Mouse (Mus musculus) heart, postnatal 10 days (tissue): ENCODE measurements at regions not wholly inside any gene's neighbourhood (a gene's known extent, or its start where the extent isn't known, plus 50 kb on each side); places are given as distances from the start of the nearest gene placed in this dataset.

Experiments used
- DNase-seq, 2 experiments: peaks; one replicate each; pipeline ENCODE4 v3.0.0; 2021
- intact Hi-C: fragments of 180-260 bp; cut with DNase I; formaldehyde crosslinking; loops from one replicate; pipeline ENCODE4 v1.15.1; 2025

DNA sequence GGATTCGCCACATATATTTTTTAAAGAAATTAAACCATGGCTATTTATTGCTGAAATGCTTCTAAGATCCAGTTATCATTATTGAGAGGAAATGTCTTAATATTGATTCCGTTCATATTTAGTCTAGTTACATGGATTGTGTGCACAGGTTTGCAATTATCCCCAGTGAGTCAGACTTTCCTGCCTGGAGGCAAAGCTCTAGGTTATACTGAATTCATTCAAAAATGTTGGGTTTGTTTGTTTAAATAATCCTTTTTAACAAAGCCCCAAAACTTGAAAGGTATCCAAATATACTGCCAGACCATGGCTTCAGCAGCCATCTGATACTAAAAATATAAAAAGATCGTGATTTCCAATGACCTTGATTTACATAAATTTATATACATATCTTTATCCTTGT is 122.5 kb downstream of the 1700020N01Rik start:
- DNase-seq = no peak
- intact Hi-C loops = no loop called here

DNA sequence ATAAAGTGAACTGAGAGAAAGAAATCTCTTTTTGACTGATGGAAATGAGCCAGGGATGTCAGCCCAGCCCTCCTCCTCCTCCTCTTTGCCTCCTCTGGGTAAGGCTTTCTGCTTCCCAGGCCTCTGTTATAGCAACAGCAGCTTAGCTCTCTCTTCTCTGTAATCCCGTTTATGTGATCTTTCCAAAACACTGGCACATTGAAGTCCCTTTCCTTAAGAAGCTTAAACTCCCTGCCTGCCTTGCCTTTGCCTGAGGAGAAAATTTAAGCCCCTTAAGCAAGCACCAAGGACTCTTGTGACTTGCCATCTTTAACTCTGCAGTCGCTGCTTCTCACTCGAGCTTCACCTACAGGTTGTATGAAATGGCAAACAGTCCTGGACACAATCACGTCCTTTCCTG is 125.2 kb downstream of the 1700020N01Rik start:
- intact Hi-C loops = no loop called here
- DNase-seq = no peak

GRCm38 (mm10) chr10:21724351-21724750 is 131.4 kb downstream of the 1700020N01Rik start:
- DNase-seq = peak; percentile 33 to 34
- intact Hi-C loops = no loop called here

- no peak for DNase-seq
- intact Hi-C loops = no loop called here
These were observed 132.1 kb downstream of the 1700020N01Rik start for GRCm38 (mm10) chr10:21724999-21725398.

- DNase-seq = no peak
- intact Hi-C loops = no loop called here
These were observed 141.7 kb upstream of the Sgk1 start for GRCm38 (mm10) chr10:21740256-21740655.

DNA sequence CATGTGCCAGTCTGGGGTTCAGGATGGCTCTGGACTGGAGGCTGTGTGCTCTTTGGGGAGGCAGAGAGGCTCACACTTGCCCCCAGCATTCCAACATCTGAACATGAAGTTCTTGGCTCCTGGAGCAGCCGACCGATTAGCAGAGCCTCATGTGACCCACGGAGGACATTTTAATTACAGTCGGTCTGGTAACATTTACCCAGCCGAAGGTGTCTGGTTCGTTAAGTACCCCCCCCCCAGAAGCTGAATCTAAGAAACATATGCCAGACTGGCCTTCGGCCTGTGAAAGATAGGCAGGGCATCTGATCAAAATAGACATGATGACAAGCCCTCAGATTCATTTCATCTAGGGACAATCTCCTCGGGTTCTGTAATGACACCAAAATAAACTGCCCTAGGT is 140.4 kb upstream of the Sgk1 start:
- intact Hi-C loops = no loop called here
- peak; percentile 22 to 23 for DNase-seq

DNA sequence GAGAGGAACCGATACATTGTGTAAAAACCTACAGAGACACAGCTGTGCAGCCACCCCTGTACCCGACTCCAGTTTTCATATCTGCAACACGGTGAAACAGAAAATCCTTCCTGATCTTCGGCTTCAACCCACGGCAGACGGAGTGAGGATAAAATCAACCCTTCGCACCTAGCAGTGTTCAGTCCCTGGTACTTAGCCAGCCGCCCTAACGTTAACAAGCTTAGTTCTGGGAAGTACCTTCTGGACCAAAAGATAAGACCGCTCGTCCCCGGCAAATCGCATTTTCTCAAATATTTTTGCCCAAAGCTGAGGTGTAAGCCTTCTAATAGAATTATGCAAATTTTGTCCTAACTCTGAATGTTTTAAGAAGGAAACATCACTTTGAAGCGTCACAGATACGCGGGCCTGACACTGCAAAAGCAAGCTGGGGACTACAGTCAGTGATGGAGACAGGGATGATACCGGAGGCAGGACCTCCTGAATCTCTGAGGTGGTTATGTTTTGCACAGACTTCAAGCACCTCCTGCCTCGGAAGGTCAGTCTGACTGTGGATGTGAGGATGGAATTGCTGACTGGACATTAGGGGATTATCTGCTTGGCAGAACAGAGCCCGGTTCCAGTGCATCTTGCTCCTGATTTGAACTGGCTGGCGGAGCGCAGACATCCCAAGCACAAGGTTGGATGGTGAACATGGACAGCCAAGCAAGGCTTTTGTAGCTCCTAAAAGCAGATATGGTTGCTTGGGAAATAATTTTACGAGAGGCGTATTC is 139.8 kb upstream of the Sgk1 start:
- no peak for DNase-seq
- intact Hi-C loops = no loop called here

DNA sequence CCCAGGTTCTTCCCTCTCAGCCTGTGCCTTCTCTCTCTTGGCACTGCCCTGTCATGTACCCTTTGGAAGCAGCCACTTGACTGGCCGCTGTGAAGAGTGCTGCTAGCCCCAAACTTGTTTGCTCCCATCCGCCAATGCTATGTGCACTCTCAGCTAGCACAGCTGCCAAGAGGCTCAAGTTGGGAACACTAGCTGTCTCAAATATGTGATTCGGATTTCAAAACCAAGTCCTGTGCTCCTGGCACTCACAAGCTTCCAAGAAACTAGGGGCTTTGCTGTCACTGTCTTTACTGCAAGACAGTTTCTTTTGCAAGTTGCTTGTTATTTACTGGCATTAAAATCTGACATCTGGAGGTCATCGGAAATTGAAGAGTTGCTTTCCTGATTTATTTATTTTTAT is 138.6 kb upstream of the Sgk1 start:
- intact Hi-C loops = no loop called here
- no peak for DNase-seq

DNA sequence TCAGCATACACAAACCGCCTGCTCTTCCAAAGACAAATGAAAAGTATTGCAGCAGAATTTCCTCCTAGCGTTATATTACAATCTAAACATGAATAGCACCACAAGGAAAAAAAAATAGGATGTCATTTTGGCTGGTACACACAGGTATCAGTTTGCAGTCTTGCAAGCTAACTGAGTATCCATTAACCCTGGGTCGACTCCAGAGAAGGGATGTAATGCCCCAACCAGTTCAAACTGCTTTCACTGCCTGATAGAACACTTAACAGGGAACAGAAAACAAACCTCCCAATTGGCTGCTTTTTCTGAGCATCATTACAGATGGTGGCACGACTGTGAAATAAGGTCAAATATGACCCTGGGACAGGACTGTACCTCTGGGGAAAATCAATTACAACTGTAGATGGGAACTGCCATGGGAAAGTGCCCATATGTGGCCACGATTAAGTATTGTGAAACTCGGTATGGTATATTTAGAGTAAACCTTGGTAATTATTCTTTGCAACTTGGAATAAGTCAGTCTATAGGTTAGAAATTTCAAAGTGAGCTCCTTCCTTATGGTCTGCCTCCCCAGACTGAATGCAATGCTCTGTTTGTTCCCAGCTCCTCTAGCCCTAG is 137.5 kb upstream of the Sgk1 start:
- DNase-seq = no peak
- intact Hi-C loops = no loop called here

- intact Hi-C loops = no loop called here
- no peak for DNase-seq
These were observed 136.0 kb upstream of the Sgk1 start for GRCm38 (mm10) chr10:21745940-21746487.

DNA sequence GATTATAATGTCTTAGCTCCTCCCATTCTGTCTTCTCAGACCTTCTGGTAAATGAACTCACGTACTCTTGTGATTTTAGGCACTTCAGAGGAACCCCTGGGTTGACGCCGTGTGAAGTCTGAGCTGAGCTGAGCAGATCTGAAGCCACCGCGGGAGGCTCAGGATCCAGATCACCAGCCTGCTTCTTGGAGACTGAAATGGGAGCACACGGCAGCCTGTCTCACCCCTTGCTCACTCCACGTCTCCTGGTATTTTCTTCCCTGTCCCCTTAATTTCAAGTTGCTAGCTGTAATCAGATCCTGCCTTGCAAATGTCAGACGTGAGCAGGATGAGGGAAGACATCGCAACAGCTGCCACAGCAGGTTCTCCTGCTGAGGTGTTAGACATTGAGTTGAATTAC is 135.3 kb upstream of the Sgk1 start:
- intact Hi-C loops = no loop called here
- no peak for DNase-seq

- DNase-seq = no peak
- intact Hi-C loops = no loop called here
These were observed 130.7 kb upstream of the Sgk1 start for GRCm38 (mm10) chr10:21751326-21751725.

GRCm38 (mm10) chr10:21752392-21752791 is 129.6 kb upstream of the Sgk1 start:
- no peak for DNase-seq
- intact Hi-C loops = no loop called here

- no peak for DNase-seq
- intact Hi-C loops = no loop called here
These were observed 127.0 kb upstream of the Sgk1 start for GRCm38 (mm10) chr10:21754763-21755548.

DNA sequence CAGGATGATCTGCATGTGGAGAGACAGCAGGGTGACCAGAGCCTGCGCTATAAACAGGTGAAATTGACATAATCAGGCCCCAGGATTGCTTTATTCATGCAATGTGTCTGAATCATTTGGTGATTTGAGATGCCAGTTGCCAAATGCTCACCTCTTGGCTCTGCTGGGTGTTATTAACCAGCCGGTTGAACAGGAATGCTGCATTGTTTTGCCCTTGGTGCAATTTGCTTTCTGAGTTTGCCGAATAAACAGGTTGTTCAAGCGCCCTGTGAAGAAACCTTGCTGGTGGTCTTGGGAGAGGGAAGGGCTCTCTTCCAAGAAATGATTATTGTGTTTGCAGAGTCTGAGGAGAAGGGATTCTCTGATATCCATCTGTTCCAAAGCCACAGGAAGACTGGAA is 126.3 kb upstream of the Sgk1 start:
- intact Hi-C loops = no loop called here
- DNase-seq = no peak

DNA sequence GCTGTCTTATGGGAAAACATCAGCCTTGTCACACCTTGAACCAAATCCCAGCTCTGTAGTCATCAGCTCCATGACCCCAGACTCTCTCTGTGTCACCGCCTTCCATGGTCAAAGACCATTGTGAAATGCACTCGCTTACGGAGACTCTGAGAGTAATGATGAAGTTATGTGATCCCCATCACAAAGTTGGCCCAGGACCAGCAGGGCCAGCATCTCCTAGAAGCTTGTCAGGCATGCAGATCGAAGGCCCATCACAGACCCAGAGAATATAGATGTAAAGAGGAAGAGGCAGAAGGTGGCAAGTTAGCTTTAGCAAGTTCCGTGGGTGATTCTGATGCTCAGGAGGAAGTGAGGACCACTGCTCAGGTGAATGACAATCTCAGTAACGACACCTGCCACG is 125.2 kb upstream of the Sgk1 start:
- intact Hi-C loops = no loop called here

GRCm38 (mm10) chr10:21758122-21758521 is 123.9 kb upstream of the Sgk1 start:
- DNase-seq = no peak
- intact Hi-C loops = no loop called here

More for the DNA sequence above, 125.2 kb upstream of the Sgk1 start:
- DNase-seq = no peak

- intact Hi-C loops = no loop called here
- DNase-seq = no peak
These were observed 119.5 kb upstream of the Sgk1 start for GRCm38 (mm10) chr10:21762516-21762915.

DNA sequence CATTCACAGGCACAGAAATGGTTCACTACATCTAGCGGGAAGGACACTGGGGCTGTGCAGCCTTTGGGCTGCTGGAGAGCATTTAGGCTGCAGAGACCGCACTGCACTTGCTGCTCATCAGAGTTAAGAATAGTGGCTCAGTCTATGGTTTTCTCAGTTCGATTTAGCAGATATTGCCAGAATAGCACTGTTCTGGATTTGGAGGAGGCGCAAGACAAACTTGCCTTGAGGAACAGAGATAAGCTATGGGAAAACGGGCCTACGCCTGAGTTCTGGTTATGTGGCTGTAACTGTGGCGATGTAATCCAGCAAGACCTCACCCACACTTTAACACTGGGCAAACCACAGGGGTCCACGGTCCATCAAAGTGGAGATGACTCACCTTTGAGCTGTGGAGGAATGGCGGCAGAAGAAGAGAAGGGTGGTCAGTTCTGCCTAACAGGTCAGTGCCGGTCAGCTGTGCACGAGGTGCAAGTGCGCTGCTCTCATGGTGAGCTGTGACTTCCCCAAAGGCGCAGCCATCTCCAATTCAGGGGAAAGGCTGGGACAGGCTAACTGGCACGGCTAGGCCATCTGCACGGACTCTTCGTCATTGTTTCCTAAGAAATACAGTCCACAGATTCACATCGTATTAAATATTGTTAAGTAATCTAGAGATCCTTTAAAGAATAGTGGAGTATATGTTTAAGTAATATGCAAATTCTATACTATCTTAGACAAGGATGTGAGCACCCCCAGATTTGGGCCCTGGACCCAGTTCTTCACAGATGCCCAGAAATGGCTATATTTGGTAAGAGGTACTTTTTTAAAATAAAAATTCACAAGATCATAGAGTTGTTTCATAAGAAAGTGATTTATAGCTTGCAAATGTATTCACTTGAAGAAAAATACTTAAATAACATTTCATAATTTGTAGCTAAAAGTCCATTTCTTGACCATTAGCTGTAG is 118.7 kb upstream of the Sgk1 start:
- DNase-seq = no peak
- intact Hi-C loops = no loop called here

DNA sequence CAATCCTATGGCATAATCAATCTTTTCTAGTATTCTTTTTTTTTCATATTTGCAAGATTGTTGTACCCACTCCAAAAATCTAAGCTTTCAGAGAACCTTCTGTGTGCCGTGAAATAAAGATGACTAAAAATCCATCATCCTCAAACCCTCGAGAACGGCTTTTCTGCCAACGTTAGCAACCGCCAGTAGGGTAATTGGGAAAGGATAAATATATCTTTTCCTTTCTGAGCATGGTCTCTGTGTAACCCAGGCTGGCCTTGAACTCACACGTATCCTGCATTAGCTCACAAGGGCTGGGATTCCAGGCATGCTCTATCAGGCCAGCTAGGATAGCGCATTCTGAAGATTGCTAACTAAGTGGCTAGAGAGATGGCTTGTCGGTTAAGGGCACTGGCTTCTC is 117.9 kb upstream of the Sgk1 start:
- no peak for DNase-seq
- intact Hi-C loops = no loop called here
